Mouse (Mus musculus) B cell, adult 2 months (primary cell): Measurements from ENCODE around the gene 4930524B15Rik.
"Not testable (repeated sequence)": the region's sequence is repeated elsewhere in the genome, so short reads cannot be mapped to it uniquely, and the experiment has no call there.

Source experiments
- DNase-seq, 2 experiments: peaks; one replicate each; pipeline ENCODE4 v3.0.0; 2022

The 4930524B15Rik gene

DNA sequence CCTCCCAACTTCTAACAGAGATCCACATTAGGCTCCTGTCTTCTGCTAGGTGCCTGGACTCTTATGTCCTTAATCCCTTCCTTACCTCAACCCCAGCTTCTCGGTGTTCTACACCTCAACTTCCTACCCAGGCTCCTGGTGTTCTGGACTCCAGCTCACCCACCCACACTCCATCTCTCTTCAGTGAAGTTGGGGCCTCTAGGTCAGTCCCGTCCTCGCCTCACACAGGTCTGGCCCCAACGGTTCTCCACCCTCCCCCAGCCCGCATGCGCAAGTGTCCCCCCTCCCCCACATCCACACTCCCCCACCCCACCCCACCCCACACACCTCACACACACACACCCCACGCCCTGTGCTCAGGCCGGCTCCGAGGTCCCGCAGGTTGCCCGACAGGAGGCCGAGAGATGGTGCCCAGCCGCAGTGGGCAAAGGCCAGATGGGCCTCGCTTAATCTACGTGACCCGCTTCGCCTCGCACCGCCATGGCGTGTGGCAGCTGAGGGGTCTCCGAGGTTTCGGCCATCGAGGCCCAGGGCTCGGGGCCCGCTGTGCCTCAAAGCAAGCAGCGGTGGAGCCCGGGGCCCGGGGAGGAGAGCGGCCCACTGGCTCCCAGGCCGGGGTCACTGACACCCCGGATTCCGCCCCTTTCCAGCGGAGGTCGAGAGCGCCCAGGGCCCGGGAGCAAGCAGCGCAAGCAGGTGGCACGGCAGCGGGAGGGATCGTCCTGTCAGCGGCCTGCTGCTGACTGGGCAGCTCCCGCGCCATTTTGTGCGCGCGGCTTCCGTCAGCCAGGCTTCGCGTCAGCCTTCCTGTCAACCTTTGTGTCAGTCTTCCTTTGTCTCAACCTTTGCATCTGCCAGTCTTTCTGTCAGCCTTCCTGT is at the start of gene 4930524B15Rik:
TSS of gene 4930524B15Rik (plus strand) at position 337 of the 879 bp plus-strand sequence.
- DNase-seq: no peak

- no peak for DNase-seq
These were observed 47.6 kb upstream of the 4930524B15Rik start for GRCm38 (mm10) chr11:31917769-31918168.

- no peak for DNase-seq
These were observed 35.3 kb upstream of the 4930524B15Rik start for GRCm38 (mm10) chr11:31930051-31930450.

- no peak for DNase-seq
These were observed 29.7 kb upstream of the 4930524B15Rik start for GRCm38 (mm10) chr11:31935652-31936051.

DNA sequence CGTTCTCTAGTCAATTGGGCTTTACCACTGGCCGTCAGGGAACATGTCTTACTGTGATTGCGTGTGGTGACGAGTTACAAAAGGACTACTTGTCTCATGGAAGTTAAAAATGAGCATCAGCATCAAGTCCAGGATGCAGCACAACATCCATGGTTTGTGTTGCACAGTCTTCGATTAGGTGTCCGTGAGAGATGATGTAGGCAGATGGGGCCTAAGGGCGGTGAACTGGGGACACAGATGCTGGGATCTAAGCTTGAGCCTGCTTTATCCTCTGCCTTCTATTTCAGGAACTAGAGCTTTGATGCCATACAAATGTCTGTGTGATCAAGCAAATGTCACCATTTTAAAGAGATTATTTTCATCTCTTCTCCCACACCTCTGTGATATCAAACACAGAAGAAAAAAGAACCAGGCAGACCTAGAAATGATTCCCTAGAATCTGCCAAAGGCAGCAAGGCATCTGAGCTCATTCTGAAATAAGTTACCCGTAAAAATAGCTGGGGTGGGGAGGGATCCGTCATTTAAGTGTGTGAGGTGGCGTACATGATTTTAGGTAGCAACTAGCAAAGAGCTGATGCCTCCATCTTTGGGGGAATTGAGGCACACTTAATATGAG is 28.4 kb upstream of the 4930524B15Rik start:
- DNase-seq: no peak

DNA sequence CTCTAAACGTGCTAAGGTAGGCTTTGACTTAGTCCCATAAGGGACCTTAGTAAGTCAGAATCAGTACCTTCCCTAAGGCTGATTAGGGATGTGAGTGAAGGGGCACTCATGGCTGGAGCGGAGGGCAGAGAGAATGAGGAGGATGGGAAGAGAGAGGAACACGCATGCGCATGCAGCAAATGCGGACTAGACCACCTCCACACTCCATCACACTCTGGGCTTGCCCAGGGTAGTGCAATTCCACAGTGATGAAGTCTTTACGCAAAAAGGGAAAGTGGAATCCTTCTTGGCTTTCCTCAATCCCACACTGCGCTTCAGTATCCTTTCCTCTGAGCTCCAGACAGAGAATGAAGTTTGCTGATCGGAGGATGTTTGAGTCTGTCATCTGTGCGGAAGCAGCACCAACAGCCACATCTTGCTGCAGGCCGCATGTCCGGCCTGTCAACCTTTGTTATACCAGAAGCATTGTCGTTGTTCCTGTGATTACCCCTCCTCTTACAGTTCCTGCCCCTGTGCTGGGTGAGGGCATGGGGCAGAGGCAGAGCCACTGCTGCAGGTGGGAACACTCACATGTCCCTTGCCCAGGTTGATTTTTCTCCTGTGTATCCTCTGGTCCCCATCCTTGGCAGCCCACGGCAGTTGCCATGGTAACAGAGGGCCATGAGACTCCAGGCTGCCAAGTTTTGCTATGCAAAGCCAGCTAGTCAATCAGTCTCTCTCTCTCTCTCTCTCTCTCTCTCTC is 24.3 kb upstream of the 4930524B15Rik start:
- DNase-seq: no peak

DNA sequence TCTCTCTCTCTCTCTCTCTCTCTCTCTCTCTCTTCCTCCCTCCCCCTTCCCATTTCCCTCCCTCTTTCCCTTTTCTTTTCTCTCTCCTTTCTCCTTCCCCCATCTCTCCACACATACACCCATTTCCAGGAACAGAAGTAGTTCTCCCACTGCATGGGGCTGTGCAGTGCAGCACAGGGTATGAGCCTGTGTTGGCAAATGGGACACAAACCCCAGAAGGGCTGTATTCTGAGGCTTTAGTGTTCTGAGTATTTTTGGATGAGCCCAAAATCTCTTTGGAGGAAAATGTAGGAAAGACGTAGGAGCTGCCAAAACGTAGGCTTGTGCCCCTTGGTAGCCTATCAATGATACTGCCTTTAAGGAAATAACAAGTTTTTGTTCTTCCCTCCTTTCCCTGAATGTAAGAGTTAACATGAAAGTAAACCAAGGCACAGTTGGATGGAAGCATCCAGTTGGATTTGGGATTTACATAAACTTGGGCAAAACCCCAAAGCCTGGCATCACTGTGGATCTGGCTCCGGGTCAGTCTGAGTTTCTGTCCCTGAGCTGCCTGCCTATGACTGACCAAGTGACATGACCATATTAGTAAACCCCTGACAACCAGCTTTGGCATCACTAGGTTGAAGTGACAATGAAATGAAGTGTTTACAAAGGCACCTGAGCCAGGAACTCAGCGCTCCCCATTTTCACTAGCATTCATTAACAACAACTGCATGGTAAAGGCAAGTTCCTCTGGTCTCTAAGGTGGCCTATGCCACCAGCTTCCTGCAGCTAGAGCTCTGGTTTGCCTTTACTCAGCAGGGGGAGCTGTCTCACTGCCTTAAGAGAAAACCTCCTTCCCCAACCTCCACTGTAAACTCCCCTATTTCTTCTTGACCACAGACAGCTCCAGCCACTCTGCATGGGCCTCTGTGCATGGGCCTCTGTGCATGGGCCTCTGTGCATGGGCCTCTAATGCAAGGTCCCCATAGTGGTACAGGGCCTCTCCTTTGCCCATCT is 23.5 kb upstream of the 4930524B15Rik start:
- DNase-seq: no peak

- no peak for DNase-seq
These were observed 19.9 kb upstream of the 4930524B15Rik start for GRCm38 (mm10) chr11:31945471-31945870.

- DNase-seq: no peak
These were observed 16.7 kb upstream of the 4930524B15Rik start for GRCm38 (mm10) chr11:31948462-31949330.

DNA sequence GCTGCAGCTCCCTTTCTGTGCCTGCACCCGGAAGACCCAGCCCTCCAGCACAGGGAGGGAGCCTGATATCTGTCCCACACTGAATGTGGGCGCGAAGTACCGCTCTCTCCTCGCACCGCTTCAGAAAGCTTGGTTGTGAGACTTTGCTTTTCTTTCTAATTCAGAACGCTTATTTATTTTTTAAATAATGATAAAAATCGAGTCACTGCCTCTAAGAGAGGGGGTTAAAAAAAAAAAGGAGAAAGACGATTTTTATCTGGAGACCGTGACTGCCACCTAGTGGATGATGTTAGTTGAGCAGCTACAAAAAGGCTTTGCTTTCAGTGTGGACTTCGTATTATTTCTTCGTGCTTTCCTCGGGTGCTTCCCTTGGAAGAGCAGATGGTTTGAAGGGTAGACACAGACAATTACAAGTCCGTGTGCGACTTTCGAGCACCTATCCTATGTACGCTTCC is 16.0 kb upstream of the 4930524B15Rik start:
- peak; percentile 74 to 79 for DNase-seq

- no peak for DNase-seq
These were observed 5.3 kb upstream of the 4930524B15Rik start for GRCm38 (mm10) chr11:31960071-31960470.

GRCm38 (mm10) chr11:31963993-31964392 is 1.4 kb upstream of the 4930524B15Rik start:
- no peak for DNase-seq

DNA sequence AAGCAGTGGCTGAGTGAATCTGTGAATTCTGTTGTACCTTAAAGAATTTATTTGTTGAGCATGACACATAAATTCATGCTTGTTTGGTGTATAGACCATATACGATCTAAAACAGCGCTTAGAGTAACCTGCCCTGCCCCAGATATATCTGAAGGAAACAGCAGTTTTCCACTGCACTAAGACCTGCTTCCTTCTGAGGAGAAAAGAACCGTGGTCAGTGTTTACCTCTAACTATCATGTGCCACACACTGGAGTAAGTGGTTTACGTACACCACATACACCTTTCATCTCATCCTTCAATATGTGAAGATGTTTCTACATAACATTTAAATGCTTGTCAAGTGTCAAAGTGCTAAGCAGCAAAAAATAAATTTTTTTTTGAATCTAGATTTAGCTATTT is 8.7 kb downstream of the 4930524B15Rik start:
- no peak for DNase-seq

DNA sequence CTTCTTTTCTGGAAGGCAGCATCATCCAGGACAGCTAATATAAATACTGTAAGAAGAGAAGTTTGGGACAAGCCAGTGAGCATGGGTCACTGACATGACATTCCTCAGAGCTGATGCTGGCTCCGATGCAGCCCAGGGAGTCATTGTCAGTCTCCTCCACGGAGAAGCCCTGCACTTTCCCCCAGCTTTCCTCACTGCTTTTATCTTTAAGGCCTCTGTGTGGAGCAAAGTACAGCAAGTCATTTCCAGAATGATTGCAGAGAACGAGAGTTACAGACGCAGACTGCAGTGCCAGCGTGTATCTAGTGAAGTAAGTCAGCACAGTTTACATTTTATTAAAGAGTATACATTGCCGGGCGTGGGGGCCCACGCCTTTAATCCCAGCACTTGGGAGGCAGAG is 9.4 kb downstream of the 4930524B15Rik start:
- DNase-seq: no peak

DNA sequence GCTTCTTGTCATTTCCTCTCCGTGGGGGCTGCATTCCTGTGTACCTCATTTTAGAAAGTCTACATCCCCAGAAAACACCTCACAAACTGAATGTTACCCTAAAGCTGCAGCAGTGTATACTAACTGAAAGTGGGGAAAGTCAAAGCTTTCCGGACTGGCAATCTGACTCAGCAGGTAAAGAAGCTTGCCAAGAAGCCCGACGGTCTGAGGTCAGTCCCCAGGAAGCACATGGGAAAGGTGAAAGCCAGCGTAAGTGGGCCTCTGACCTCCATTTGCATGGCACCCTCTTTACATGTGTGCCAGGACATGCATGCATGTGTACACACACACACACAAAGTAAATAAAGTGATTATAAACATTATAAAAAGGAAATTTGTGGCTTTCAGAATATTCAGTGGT is 10.3 kb downstream of the 4930524B15Rik start:
- no peak for DNase-seq

GRCm38 (mm10) chr11:31976137-31976536 is 10.7 kb downstream of the 4930524B15Rik start:
- no peak for DNase-seq

DNA sequence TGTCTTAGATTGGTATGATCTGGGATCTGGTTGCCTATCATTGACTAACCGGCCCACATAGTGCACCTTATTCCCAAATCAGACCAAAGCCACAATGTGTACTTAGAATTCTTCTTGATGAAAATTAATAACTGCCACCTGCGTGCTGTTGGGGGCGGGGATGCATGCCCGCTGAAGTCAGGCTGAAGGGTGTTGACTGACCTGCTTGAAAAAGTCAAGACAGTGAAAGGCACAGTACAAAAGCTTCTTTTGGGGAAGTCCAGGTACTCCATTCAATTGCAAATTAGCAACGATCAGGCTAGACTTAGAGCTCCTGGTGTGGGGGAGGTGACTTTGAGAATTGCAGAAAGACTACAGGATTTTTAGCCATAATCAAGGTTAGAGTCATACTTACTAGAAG is 14.7 kb downstream of the 4930524B15Rik start:
- not testable (repeated sequence) for DNase-seq

DNA sequence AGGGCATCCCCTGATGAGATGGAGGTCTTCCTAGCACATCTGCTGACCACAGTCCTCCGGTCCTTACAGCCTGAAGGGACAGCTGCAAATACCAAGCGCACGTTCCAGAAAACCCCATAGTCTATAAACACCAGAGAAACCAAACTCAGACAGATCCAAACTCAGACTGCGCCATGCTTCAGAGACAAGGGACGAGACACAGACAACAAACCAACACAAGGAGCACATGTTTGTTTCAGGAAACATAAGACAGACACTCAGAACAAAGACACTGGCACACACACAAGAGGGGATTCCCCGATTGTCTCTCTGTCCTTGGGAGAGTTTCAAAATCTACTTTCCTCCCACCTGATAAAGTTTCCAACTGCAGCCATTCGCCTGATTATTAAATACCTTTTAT is 16.4 kb downstream of the 4930524B15Rik start:
- DNase-seq: no peak

GRCm38 (mm10) chr11:31982247-31982943 is 17.0 kb downstream of the 4930524B15Rik start:
- DNase-seq: not testable (repeated sequence)

DNA sequence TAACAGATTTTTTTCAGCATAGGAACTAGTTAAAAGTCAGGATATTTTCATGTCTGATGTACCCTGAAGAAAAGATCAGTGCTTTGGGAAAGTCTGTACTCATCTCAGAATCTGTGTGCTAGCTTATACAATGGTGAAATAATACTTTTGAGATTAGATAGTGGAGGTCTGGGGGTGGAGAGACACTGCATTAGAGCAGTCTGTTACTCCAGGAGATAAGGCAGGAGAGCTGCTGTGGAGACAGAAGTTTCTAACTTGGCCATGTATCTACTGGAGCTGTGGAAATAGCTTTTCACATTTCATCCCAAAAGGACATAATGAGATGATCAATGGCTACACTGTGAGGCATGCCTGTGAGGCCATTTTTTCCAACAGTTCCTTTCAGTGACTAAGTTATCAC is 17.9 kb downstream of the 4930524B15Rik start:
- no peak for DNase-seq
